Mouse (Mus musculus) lung, postnatal 0 days (tissue): ENCODE measurements around the gene Mfsd9.

Experiments
- CTCF ChIP-seq: IDR thresholded peaks from 2 replicates; pipeline ENCODE4 v1.5.1; 2016; ENCODE audit warnings: antibody characterized with exemption, mild to moderate bottlenecking
- EP300 ChIP-seq: IDR thresholded peaks from 2 replicates; pipeline ENCODE4 v1.6.1; 2016; ENCODE audit warnings: antibody characterized with exemption, mild to moderate bottlenecking, control low read depth

- TF ChIP-seq CTCF (no peak), EP300 (no peak)
These were observed 38.9 kb upstream of the Mfsd9 start for GRCm38 (mm10) chr1:40829213-40829914.
